Mouse (Mus musculus) forebrain, embryonic 14.5 days (tissue): ENCODE measurements around the gene Olfr389. TPM values are rescaled to one million over a fixed set of nuclear protein-coding genes. Genes with fewer than 3 reads are reported as not detected.

Source experiments
- ATAC-seq: fragments of 200-750 bp; cut with Nextera tagmentation; 2 replicates; pipeline ENCODE4 v1.8.0; 2017; ENCODE audit warnings: mild to moderate bottlenecking, moderate library complexity
- DNase-seq: peaks from one replicate; pipeline ENCODE4 v3.0.0-alpha.2; 2015; ENCODE audit warnings: low spot score
- H3K27ac ChIP-seq: fragments of 300-500 bp; sonication (generic); 2 replicates; pipeline ENCODE4 v1.5.1; 2014; ENCODE audit warnings: low read depth, mild to moderate bottlenecking, control low read depth, low read length, moderate library complexity
- H3K27me3 ChIP-seq: fragments of 300-500 bp; sonication (generic); replicated peaks from 2 replicates; pipeline ENCODE4 v1.6.1; 2014; ENCODE audit warnings: low read length, control low read depth, mixed read lengths; ENCODE audit not compliant: control insufficient read depth, insufficient read depth
- H3K36me3 ChIP-seq: fragments of 300-500 bp; sonication (generic); 2 replicates; pipeline ENCODE4 v1.6.1; 2014; ENCODE audit warnings: low read length, control low read depth; ENCODE audit not compliant: control insufficient read depth, insufficient read depth
- H3K4me1 ChIP-seq: fragments of 300-500 bp; sonication (generic); 2 replicates; pipeline ENCODE4 v1.6.1; 2014; ENCODE audit warnings: antibody characterized with exemption, low read length, control low read depth; ENCODE audit not compliant: control insufficient read depth, insufficient read depth
- H3K4me2 ChIP-seq: fragments of 300-500 bp; sonication (generic); 2 replicates; pipeline ENCODE4 v1.6.1; 2014; ENCODE audit warnings: mild to moderate bottlenecking, control low read depth, low read length
- H3K4me3 ChIP-seq: fragments of 300-500 bp; sonication (generic); 2 replicates; pipeline ENCODE4 v1.5.1; 2014; ENCODE audit warnings: low read depth, low read length, control low read depth
- H3K9ac ChIP-seq: fragments of 300-500 bp; sonication (generic); 2 replicates; pipeline ENCODE4 v1.6.1; 2014; ENCODE audit warnings: mild to moderate bottlenecking, low read length, control low read depth, moderate library complexity
- H3K9me3 ChIP-seq: fragments of 300-500 bp; sonication (generic); replicated peaks from 2 replicates; pipeline ENCODE4 v1.6.1; 2016; ENCODE audit warnings: low read length, control low read depth, mixed read lengths; ENCODE audit not compliant: control insufficient read depth
- WGBS: fragments of 180-500 bp; shearing (Covaris S2); extraction: QIAGEN DNeasy Blood & Tissue Kit; methylation state at CpG from one replicate; pipeline ENCODE4 v1.1.7; 2014; 5-methylcytosine and 5-hydroxymethylcytosine counted together
- polyA plus RNA-seq: library from polyadenylated mRNA; unstranded; fragments of >200 nt; fragmentation: Nextera tagmentation; extraction: Ambion mirVana; gene quantifications from 2 replicates; pipeline ENCODE4 v1.2.1, GENCODE M21; 2014

Olfr389 gene
- polyA plus RNA-seq, result not detected in 2 replicates

- H3K9me3 ChIP-seq, result 0 out of 2 replicates have a peak, but pooled peaks cover 3% of the 10 kb centered on the region
- DNase-seq, result no peak
- H3K9ac ChIP-seq, result no peak within 1 kb of the TSS
- no peaks in the 10 kb centered on the region for H3K27me3 ChIP-seq
- no peak within 1 kb of the TSS for H3K4me3 ChIP-seq
- no peak within 1 kb of the TSS for H3K27ac ChIP-seq
- H3K36me3 ChIP-seq, result no peaks in the 10 kb centered on the region
- no peak within 1 kb of the TSS for H3K4me2 ChIP-seq
- WGBS, result 92% methylated on average over 1 of the region's 1 CpGs
- no peak for ATAC-seq
- no peaks in the 10 kb centered on the region for H3K4me1 ChIP-seq
Measured at GRCm38 (mm10) chr11:73780613-73781012, at the start of gene Olfr389. Olfr389 (minus strand) TSS chr11:73780713.

GRCm38 (mm10) chr11:73816949-73817348 is 36.4 kb upstream of the Olfr389 start, which contains the start of gene Olfr392:
Olfr392 (minus strand) TSS chr11:73817049.
- H3K4me1 ChIP-seq, result no peaks in the 10 kb centered on the region
- H3K36me3 ChIP-seq, result no peaks in the 10 kb centered on the region
- H3K9me3 ChIP-seq, result peaks cover 3% of the 10 kb centered on the region; the same call in 1 of the 2 replicates
- DNase-seq, result no peak
- ATAC-seq, result no peak
- WGBS, result 97% methylated on average over 1 of the region's 1 CpGs
- no peak within 1 kb of the TSS for H3K27ac ChIP-seq
- no peak within 1 kb of the TSS for H3K9ac ChIP-seq
- no peak within 1 kb of the TSS for H3K4me2 ChIP-seq
- no peak within 1 kb of the TSS for H3K4me3 ChIP-seq
- no peaks in the 10 kb centered on the region for H3K27me3 ChIP-seq

DNA sequence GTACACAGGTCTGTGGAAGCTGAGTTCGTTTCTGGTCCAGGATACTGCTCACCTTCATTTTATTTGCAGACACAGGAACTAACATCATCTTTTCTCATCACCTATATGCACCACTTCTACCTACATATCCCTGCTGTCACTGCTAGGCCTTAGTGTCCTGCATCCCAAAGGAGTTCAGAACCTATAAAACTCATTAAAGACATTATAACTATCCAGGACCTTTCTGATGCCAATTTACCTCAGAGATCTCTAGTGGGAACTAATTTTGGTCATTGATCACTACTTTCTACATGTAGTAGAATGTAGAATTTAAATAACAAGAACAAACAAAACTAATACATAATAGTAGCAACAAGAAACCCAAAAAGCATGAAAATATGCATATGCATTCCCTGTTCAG is 22.4 kb upstream of the Olfr389 start, which contains the start of gene Olfr391-ps:
Olfr391-ps (minus strand) TSS at position 101 of the 400 bp plus-strand sequence.
- ATAC-seq, result no peak
- Histone ChIP-seq H3K4me3 (no peak within 1 kb of the TSS), H3K9me3 (0 out of 2 replicates have a peak, but pooled peaks cover 2% of the 10 kb centered on the region), H3K4me1 (no peaks in the 10 kb centered on the region), H3K4me2 (no peak within 1 kb of the TSS), H3K9ac (no peak within 1 kb of the TSS), H3K27me3 (no peaks in the 10 kb centered on the region), H3K27ac (no peak within 1 kb of the TSS), H3K36me3 (no peaks in the 10 kb centered on the region)
- WGBS, result 17% methylated on average over 1 of the region's 1 CpGs
- DNase-seq, result no peak

- H3K4me2 ChIP-seq, result no peak within 1 kb of the TSS
- no peaks in the 10 kb centered on the region for H3K4me1 ChIP-seq
- H3K27ac ChIP-seq, result no peak within 1 kb of the TSS
- DNase-seq, result no peak
- H3K36me3 ChIP-seq, result no peaks in the 10 kb centered on the region
- no peak within 1 kb of the TSS for H3K9ac ChIP-seq
- no peak within 1 kb of the TSS for H3K4me3 ChIP-seq
- 0 out of 2 replicates have a peak, but pooled peaks cover 3% of the 10 kb centered on the region for H3K9me3 ChIP-seq
- 72% methylated on average over 1 of the region's 1 CpGs for whole genome bisulfite sequencing
- no peak for ATAC-seq
- H3K27me3 ChIP-seq, result no peaks in the 10 kb centered on the region
Measured at GRCm38 (mm10) chr11:73782664-73783063, 2.2 kb upstream of the Olfr389 start, which contains the start of gene Olfr390. Olfr390 (plus strand) TSS chr11:73782964.

DNA sequence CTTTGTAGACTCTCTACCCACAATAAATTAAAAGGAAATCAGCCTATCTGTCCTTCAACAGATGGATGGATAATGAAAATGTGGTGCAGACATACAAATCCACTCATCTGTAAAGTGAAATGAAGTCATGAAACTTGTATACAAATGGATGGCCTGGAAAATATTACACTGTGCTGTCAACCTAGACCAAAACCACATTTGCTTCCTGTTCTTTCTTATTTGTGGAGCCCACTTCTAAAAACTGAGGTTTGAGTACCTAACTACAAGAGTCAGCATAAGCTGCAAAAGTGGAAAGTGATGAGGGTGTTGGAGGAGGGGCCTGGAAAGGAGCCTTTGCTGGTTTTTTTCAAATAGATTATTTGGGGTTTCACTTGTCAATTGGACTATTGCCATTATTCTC is 21.4 kb downstream of the Olfr389 start:
- Histone ChIP-seq H3K4me2 (no peak overlapping the region), H3K27ac (no peak overlapping the region), H3K4me3 (no peak overlapping the region), H3K9ac (no peak overlapping the region), H3K4me1 (no peaks in the 10 kb centered on the region), H3K36me3 (no peaks in the 10 kb centered on the region), H3K27me3 (no peaks in the 10 kb centered on the region), H3K9me3 (0 out of 2 replicates have a peak, but pooled peaks cover 4% of the 10 kb centered on the region)
- no peak for DNase-seq
- no peak for ATAC-seq

Other genes starting within 250 kb of the Olfr389 start
- not detected in 2 replicates for gene Olfr385, start 187.7 kb downstream of the Olfr389 start, polyA plus RNA-seq
- gene Olfr384, start 182.1 kb downstream of the Olfr389 start, polyA plus RNA-seq, result not detected in 2 replicates
- gene Zfp735, start 91.9 kb downstream of the Olfr389 start, polyA plus RNA-seq, result not detected in 2 replicates
- not detected in 2 replicates for gene Olfr390, start 2.3 kb upstream of the Olfr389 start, polyA plus RNA-seq
- not detected in 2 replicates for gene Olfr391-ps, start 22.3 kb upstream of the Olfr389 start, polyA plus RNA-seq
- gene Olfr392, start 36.3 kb upstream of the Olfr389 start, polyA plus RNA-seq, result not detected in 2 replicates
- not detected in 2 replicates for gene Olfr393, start 70.7 kb upstream of the Olfr389 start, polyA plus RNA-seq
- not detected in 2 replicates for gene Olfr394, start 110.1 kb upstream of the Olfr389 start, polyA plus RNA-seq
- gene Olfr395, start 128.6 kb upstream of the Olfr389 start, polyA plus RNA-seq, result not detected in 2 replicates
- not detected in 2 replicates for gene Olfr23, start 156.0 kb upstream of the Olfr389 start, polyA plus RNA-seq
- not detected in 2 replicates for gene Olfr397, start 180.1 kb upstream of the Olfr389 start, polyA plus RNA-seq
- gene Olfr398, start 209.7 kb upstream of the Olfr389 start, polyA plus RNA-seq, result not detected in 2 replicates